Mouse (Mus musculus) left cerebral cortex, adult 9 months (tissue): ENCODE measurements around the gene Abi1.
"Not testable (repeated sequence)": the region's sequence is repeated elsewhere in the genome, so short reads cannot be mapped to it uniquely, and the experiment has no call there.

Experiments
- DNase-seq, 2 experiments: peaks; one replicate each; pipeline ENCODE4 v3.0.0; 2022; ENCODE audit warnings: low spot score in 2 of 2

Abi1 gene

GRCm38 (mm10) chr2:22962970-22963369, 77.1 kb downstream of the Abi1 start:
- DNase-seq = no peak

- peak; percentile 18 to 44 for DNase-seq
These were observed 77.8 kb downstream of the Abi1 start for GRCm38 (mm10) chr2:22962242-22962641.

- no peak for DNase-seq
These were observed 78.4 kb downstream of the Abi1 start for GRCm38 (mm10) chr2:22961681-22962080.

- DNase-seq = no peak
These were observed 82.6 kb downstream of the Abi1 start for GRCm38 (mm10) chr2:22957415-22957814.

- no peak for DNase-seq
These were observed 84.1 kb downstream of the Abi1 start for GRCm38 (mm10) chr2:22955914-22956313.

- DNase-seq = no peak
These were observed 85.8 kb downstream of the Abi1 start for GRCm38 (mm10) chr2:22954278-22954677.

DNA sequence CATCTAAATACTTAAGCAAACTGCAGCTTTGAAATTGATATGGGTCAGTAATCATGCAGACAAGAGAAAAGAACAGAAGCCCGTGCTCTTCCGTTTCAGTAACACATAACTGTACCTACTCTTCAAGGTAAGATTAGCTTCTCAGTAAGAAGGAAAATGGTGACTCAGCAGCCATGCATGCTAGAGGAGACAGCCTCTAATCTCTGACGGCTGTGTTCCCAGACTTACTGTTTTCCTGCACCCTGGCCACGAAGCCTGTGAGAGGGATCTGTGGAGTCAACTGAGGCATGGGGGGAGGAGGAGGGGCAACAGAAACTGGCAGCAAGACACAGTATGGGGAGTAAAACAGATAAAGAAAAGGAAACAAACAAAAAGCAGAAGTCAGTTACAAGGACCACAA, 90.1 kb downstream of the Abi1 start:
- no peak for DNase-seq

DNA sequence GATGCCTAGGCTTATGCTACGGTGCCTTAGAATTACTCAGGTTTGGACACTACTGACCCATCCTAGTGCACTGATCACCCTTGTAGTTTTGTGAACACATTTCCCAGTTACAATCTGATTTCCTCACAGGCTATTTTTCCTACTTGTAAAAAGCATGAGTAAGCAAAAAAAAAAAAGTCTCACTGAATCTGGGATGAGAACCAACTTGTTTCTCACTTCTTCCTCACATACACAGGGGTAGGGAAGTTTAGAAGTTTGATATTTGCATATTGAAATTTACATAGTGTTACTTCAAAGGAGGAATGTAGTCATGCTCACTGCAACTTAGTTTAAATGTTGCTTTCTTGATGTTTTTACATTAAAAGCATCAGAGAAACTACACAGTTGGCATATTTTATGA, 106.5 kb downstream of the Abi1 start:
- DNase-seq = no peak

- no peak for DNase-seq
These were observed 111.8 kb downstream of the Abi1 start for GRCm38 (mm10) chr2:22928259-22928658.

DNA sequence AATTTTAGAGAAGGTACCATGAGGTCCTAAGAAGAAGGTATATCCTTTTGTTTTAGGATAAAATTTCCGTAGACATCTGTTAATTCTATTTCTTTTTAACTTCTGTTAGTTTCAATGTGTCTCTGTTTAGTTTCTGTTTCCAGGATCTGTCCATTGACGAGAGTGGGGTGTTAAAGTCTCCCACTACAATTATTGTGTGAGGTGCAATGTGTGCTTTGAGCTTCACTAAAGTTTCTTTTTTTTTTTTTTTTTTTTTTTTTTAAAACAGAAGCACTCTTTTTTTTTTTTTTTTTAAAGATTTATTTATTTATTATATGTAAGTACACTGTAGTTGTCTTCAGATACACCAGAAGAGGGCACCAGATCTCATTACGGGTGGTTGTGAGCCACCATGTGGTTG, 114.1 kb downstream of the Abi1 start:
- DNase-seq = not testable (repeated sequence)

DNA sequence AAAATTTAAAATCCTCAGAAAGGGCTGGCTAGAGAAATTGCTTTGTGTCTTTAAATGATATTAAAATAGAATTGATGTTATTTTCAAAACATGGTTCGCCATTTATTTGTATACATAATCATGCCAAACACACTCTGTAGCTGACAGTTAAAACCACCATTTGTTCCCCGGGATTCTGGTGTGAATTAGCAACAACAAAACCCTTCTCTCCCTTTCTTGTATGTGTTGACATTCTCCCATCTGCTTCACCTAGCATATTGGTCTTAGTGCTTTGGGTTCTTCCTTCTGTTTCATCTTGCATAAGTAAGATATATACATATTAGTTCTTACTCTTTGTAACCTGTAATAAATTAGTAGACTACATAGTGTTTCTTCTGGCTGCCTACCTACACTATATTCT, 121.4 kb downstream of the Abi1 start:
- no peak for DNase-seq

DNA sequence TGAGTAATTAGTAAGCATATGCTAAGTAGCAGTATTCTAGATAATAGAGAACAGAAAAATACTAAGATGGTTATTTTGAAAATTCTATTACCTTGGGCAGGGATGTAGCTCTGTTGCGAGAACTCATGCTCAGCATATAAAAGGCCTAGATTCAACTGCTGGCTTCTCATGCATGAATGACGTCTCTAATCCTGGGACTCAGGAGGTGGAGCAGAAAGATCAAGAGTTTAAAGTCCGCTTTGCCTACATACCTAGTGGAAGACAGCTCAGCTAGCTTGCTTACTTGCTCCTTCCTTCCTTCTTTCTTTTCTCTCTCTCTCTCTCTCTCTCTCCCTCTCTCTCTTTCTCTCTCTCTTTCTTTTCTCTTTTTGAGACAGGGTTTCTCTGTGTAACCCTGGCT, 125.6 kb downstream of the Abi1 start:
- no peak for DNase-seq

GRCm38 (mm10) chr2:22903947-22904346, 136.1 kb downstream of the Abi1 start:
- no peak for DNase-seq

- DNase-seq = peak; percentile 78 to 91
These were observed 144.5 kb downstream of the Abi1 start, which contains the start of gene Pdss1 for GRCm38 (mm10) chr2:22895282-22896273. Pdss1 (plus strand) TSS chr2:22895522.

DNA sequence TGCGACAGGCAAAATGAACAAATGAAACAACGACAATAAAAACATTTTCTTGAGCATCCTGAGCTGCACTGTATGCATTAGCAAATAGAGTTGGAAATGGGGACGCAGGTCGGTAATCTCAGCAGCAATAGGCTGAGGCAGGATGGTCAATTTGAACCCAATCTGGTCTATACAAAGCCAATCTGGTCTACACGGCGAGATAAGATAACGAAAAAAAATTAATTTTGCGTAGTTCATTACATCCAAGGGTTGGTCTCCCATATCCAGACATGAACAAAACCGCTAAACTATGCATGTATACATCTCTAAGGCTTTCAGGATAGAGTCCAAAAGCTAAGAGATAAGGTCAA, 145.1 kb downstream of the Abi1 start:
- peak in 1 of 2 experiments; percentile 11 for DNase-seq
